Mouse (Mus musculus): Measurements from ENCODE around the gene Sft2d2.

Sft2d2 gene

GRCm38 (mm10) chr1:165193880-165194661, at the start of gene Sft2d2:
Sft2d2 (minus strand) TSS chr1:165194438.
- peak; percentile 83 for DNase-seq (ENCODE audit: low spot score)

- peak; percentile 96 for DNase-seq (ENCODE audit: low spot score)
Measured at GRCm38 (mm10) chr1:165236321-165237298, 42.4 kb upstream of the Sft2d2 start, which contains the start of gene Tiprl. Tiprl (minus strand) TSS chr1:165236996.

- DNase-seq (ENCODE audit: low spot score), result no peak
Measured at GRCm38 (mm10) chr1:165235846-165236245, 41.6 kb upstream of the Sft2d2 start.

DNA sequence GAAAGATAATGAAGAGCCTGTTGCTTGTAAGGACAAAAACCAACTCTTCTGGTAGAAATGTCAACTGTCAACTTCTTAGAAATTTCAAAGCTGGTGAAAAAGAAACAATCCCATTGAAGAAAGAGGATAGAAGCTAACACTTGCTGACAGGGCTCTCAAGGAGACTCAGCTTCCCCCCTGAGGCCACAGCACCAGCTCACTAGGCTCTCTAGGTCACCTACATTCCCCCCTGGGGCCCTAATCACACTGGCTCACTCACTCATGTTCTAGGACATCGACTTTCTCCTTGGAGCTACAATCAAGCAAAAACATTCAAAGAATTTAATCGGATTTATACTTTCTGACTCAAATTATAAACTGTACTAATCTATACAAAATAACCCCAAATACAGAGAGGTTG, 39.6 kb upstream of the Sft2d2 start:
- no peak for DNase-seq (ENCODE audit: low spot score)

- DNase-seq (ENCODE audit: low spot score), result no peak
Measured at GRCm38 (mm10) chr1:165230691-165231090, 36.5 kb upstream of the Sft2d2 start.

- DNase-seq (ENCODE audit: low spot score), result no peak
Measured at GRCm38 (mm10) chr1:165229577-165229976, 35.3 kb upstream of the Sft2d2 start.

DNA sequence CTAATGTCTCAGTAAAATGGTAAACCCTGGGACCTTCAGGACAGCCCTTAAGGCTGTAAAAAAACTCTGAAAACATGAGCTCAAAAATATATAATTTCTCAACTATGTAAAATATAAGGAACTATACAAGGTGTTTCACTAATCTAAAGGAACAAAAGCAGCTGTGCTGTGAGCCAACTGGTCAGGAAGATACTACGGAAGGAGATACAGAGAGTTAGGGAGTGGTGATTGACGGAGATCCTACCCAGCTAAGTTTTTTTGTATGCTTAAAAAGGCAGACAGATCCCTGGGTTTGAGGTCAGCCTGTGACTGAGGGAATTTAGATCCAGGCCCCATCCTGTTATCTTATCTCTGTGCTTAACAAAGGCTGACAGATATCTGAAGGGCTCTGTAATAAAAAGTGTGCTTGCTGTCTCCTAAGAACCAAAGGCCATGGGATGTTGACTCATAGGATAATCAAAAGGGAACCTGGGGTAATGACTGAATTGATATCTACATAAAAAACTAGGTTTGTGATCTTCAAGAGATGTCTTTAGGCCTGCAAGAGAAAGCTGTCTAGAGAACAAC, 22.9 kb upstream of the Sft2d2 start:
- no peak for DNase-seq (ENCODE audit: low spot score)

- DNase-seq (ENCODE audit: low spot score), result no peak
Measured at GRCm38 (mm10) chr1:165215831-165216230, 21.6 kb upstream of the Sft2d2 start.

DNA sequence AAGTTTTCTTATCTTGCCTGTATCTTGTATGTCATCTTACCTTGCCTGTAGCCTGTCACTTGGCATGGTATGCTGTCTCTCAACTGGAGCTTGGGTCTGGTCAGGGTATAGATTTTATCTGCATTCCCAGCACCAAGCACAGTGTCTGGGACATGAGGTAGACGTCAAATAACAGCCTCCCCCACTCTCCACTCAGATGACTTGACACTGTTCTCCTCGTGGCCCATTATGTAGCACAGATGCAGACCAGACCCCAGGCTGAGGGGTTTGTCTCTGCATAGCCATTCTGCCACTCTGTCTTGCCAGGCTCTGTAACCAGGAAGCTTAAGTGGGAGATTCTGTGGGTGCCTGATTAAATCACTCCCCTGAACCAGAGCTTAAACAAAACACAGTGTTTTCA, 11.4 kb upstream of the Sft2d2 start:
- no peak for DNase-seq (ENCODE audit: low spot score)

GRCm38 (mm10) chr1:165203488-165204035, 9.3 kb upstream of the Sft2d2 start:
- no peak for DNase-seq (ENCODE audit: low spot score)

- no peak for DNase-seq (ENCODE audit: low spot score)
Measured at GRCm38 (mm10) chr1:165201445-165202012, 7.3 kb upstream of the Sft2d2 start.

- no peak for DNase-seq (ENCODE audit: low spot score)
Measured at GRCm38 (mm10) chr1:165200748-165201147, 6.5 kb upstream of the Sft2d2 start.

DNA sequence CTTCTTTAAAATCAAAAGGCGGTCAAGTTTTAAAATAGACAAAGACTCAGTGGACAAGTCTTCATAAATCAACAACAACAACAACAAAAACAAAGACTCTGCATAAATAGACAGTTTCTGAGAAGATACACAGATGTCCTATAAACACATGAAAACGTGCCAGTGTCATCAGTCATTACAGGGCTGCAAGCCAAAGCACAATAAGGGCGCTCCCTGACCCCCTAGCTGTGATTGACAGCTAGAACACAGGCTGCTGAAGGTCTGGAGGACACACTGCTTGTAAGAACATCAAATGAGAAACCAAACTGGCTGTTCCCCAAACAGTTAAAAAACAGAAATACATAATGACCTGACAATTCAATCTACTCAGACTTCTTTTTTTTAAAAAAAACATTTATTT, 5.4 kb upstream of the Sft2d2 start:
- no peak for DNase-seq (ENCODE audit: low spot score)

DNA sequence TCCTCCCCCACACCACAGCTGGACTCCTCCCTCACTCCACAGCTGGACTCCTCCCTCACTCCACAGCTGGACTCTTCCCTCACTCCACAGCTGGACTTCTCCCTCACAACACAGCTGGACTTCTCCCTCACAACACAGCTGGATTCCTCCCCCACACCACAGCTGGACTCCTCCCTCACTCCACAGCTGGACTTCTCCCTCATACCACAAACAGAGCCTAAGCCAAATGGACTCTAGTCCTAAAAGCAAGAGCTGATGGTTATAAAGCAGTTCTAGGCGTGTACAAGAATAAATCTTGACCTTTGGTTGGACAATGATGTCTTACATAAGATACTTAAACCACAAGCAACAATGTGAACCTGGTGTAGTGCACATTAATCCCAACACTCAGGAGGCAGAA, 4.7 kb upstream of the Sft2d2 start:
- DNase-seq (ENCODE audit: low spot score), result no peak

GRCm38 (mm10) chr1:165197875-165198274, 3.6 kb upstream of the Sft2d2 start:
- no peak for DNase-seq (ENCODE audit: low spot score)

- DNase-seq (ENCODE audit: low spot score), result no peak
Measured at GRCm38 (mm10) chr1:165195396-165195960, 1.2 kb upstream of the Sft2d2 start.

GRCm38 (mm10) chr1:165194662-165195013, 400 bp upstream of the Sft2d2 start:
- no peak for DNase-seq (ENCODE audit: low spot score)

GRCm38 (mm10) chr1:165193426-165193825, 812 bp downstream of the Sft2d2 start:
- no peak for DNase-seq (ENCODE audit: low spot score)

- DNase-seq (ENCODE audit: low spot score), result no peak
Measured at GRCm38 (mm10) chr1:165192714-165193264, 1.4 kb downstream of the Sft2d2 start.

- no peak for DNase-seq (ENCODE audit: low spot score)
Measured at GRCm38 (mm10) chr1:165192102-165192501, 2.1 kb downstream of the Sft2d2 start.

GRCm38 (mm10) chr1:165191611-165192010, 2.6 kb downstream of the Sft2d2 start:
- DNase-seq (ENCODE audit: low spot score), result no peak

Measured in ovary, postnatal 14 days (tissue).